Mouse (Mus musculus) embryonic facial prominence, embryonic 11.5 days (tissue): ENCODE data around the gene Atp2b4. TPM values are rescaled to one million over a fixed set of nuclear protein-coding genes. Genes with fewer than 3 reads are reported as not detected.

Experiments used
- ATAC-seq: fragments of 200-750 bp; cut with Nextera tagmentation; replicated peaks from 2 replicates; pipeline ENCODE4 v1.8.0; 2017; ENCODE audit warnings: low read depth; ENCODE audit not compliant: insufficient number of reproducible peaks, low FRiP score, low TSS enrichment
- DNase-seq: peaks from one replicate; pipeline ENCODE4 v3.0.0-alpha.2; 2015; ENCODE audit warnings: low spot score
- H3K27ac ChIP-seq: fragments of 300-500 bp; sonication (generic); replicated peaks from 2 replicates; pipeline ENCODE4 v1.5.1; 2014; ENCODE audit warnings: mild to moderate bottlenecking, low read depth, low read length, control low read depth
- H3K27me3 ChIP-seq: fragments of 300-500 bp; sonication (generic); 2 replicates; pipeline ENCODE4 v1.6.1; 2014; ENCODE audit warnings: mild to moderate bottlenecking, low read length, moderate library complexity, mixed read lengths; ENCODE audit not compliant: control insufficient read depth, insufficient read depth
- H3K36me3 ChIP-seq: fragments of 300-500 bp; sonication (generic); replicated peaks from 2 replicates; pipeline ENCODE4 v1.6.1; 2014; ENCODE audit warnings: low read depth, mild to moderate bottlenecking, low read length, moderate library complexity, mixed read lengths; ENCODE audit not compliant: control insufficient read depth, insufficient read depth
- H3K4me1 ChIP-seq: fragments of 300-500 bp; sonication (generic); 2 replicates; pipeline ENCODE4 v1.6.1; 2014; ENCODE audit warnings: low read length, mixed read lengths; ENCODE audit not compliant: control insufficient read depth, insufficient read depth
- H3K4me2 ChIP-seq: fragments of 300-500 bp; sonication (generic); 2 replicates; pipeline ENCODE4 v1.6.1; 2014; ENCODE audit warnings: low read depth, mild to moderate bottlenecking, control low read depth, low read length, moderate library complexity
- H3K4me3 ChIP-seq: fragments of 300-500 bp; sonication (generic); 2 replicates; pipeline ENCODE4 v1.5.1; 2014; ENCODE audit warnings: low read depth, low read length, control low read depth
- H3K9ac ChIP-seq: fragments of 300-500 bp; sonication (generic); replicated peaks from 2 replicates; pipeline ENCODE4 v1.6.1; 2014; ENCODE audit warnings: mild to moderate bottlenecking, control low read depth, low read length
- H3K9me3 ChIP-seq: fragments of 300-500 bp; sonication (generic); replicated peaks from 2 replicates; pipeline ENCODE4 v1.6.1; 2016; ENCODE audit warnings: mild to moderate bottlenecking, low read length, inconsistent platforms, mixed read lengths; ENCODE audit not compliant: control insufficient read depth
- WGBS: fragments of 180-500 bp; shearing (Covaris S2); extraction: QIAGEN DNeasy Blood & Tissue Kit; methylation state at CpG from one replicate; pipeline ENCODE4 v1.1.7; 2014; 5-methylcytosine and 5-hydroxymethylcytosine counted together
- polyA plus RNA-seq: library from polyadenylated mRNA; unstranded; fragments of >200 nt; fragmentation: Nextera tagmentation; extraction: Ambion mirVana; gene quantifications from 2 replicates; pipeline ENCODE4 v1.2.1, GENCODE M21; 2014

Atp2b4 gene
- polyA plus RNA-seq, 1 experiment from 2014 or later = 9.9 TPM

DNA sequence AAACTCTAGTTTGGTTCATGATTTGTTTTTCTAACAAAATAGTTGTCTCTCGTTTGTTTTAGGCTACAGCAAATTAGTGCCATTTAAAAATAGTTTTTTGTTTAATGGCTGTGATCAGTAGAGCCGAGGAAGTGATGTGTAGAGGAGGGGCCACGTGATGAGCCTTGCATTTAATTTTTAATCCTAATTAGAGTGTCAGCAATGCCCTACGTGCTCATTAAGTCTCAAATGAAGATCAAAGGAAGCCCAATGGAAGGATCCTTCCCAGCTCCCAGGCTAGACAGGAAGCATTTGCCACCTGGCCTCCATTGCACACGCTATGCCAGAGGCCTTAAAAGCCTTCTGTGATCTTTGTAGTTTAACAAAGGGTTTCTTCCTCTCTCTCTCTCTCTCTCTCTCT, 8.5 kb upstream of the Atp2b4 start:
- 59% methylated on average over 5 of the region's 5 CpGs for WGBS
- no peak for DNase-seq

DNA sequence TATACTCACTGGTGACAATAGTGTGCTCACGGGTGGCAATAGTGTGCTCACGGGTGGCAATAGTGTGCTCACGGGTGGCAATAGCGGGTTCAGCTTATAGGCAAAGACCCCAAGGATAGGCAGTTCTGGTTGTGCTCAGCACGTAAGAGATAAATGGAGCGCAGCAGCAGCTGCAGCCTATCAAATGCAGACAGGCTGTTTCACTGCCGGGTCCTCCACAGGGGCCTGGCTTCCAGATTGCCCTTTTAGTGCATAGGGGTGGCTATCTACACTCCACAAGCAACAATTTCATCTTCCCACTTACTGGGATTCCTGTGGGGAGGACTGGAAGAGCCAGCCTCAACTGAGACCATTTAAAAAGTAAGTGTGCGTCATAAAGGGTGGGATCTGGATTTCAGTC, 7.2 kb upstream of the Atp2b4 start:
- no peak overlapping the region for H3K4me3 ChIP-seq
- no peaks in the 10 kb centered on the region for H3K4me1 ChIP-seq
- DNase-seq = no peak
- H3K27me3 ChIP-seq = no peaks in the 10 kb centered on the region
- no peak overlapping the region for H3K27ac ChIP-seq
- no peak overlapping the region for H3K9ac ChIP-seq
- H3K4me2 ChIP-seq = no peak overlapping the region
- no peaks in the 10 kb centered on the region for H3K36me3 ChIP-seq
- ATAC-seq = no peak
- no peaks in the 10 kb centered on the region for H3K9me3 ChIP-seq
- 85% methylated on average over 8 of the region's 8 CpGs for WGBS

More for the DNA sequence above, 8.5 kb upstream of the Atp2b4 start:
- H3K9ac ChIP-seq = no peak overlapping the region
- H3K36me3 ChIP-seq = no peaks in the 10 kb centered on the region
- H3K27ac ChIP-seq = no peak overlapping the region
- H3K9me3 ChIP-seq = no peaks in the 10 kb centered on the region
- H3K27me3 ChIP-seq = no peaks in the 10 kb centered on the region
- no peak overlapping the region for H3K4me2 ChIP-seq
- H3K4me1 ChIP-seq = no peaks in the 10 kb centered on the region
- ATAC-seq = no peak
- no peak overlapping the region for H3K4me3 ChIP-seq

DNA sequence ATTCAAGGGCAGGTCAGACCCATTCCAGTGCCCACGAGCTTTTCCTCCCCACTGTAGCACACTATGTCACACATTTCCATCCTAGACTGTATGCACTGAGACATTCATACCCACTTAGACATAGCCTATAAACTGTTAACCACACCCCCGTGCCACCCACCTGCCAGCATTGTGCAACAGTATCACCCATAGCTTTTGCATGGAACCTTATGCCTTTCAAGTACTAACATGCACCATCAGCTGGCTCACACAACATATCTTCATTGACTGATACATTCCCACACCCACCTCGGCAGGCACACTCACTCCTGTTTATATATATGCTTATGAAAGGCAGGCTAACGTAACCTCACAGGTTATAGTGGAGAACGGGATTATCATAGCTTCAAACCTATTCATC, 902 bp upstream of the Atp2b4 start:
- no peak overlapping the region for H3K9ac ChIP-seq
- H3K4me2 ChIP-seq = no peak overlapping the region
- WGBS = 68% methylated on average over 5 of the region's 5 CpGs
- 0 out of 2 replicates have a peak, but pooled peaks cover 2% of the 10 kb centered on the region for H3K27me3 ChIP-seq
- H3K4me1 ChIP-seq = no peaks in the 10 kb centered on the region; the same call in 1 of the 2 replicates
- H3K27ac ChIP-seq = no peak overlapping the region
- DNase-seq (no peak), ATAC-seq (no peak)
- no peaks in the 10 kb centered on the region for H3K36me3 ChIP-seq
- no peak overlapping the region for H3K4me3 ChIP-seq
- no peaks in the 10 kb centered on the region for H3K9me3 ChIP-seq

DNA sequence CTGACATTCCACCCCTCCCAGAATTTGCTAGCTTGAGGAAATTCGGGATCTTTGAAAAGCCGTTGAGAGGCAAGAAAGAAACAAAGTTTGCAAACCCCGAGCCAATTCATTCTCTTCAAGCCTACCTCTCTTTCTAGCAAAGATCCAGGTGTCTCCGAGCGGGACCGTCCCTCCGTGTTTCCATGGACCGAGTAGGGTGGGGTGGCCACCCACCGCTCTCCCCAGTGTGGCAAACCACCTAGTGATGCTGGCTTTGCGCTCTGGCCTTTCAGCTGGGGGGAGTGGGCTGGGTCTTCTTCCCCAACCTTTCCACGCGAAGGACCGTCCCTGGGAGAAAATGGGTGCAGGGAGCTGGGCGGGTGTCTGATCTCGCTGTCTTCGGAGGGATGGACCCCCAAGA, 329 bp downstream of the Atp2b4 start:
- Histone ChIP-seq H3K36me3 (no peaks in the 10 kb centered on the region), H3K4me1 (no peaks in the 10 kb centered on the region; the same call in 1 of the 2 replicates), H3K4me2 (peak overlapping the region; percentile 87), H3K9me3 (no peaks in the 10 kb centered on the region), H3K27me3 (0 out of 2 replicates have a peak, but pooled peaks cover 2% of the 10 kb centered on the region), H3K4me3 (peak overlapping the region; percentile 51), H3K27ac (no peak overlapping the region), H3K9ac (peak overlapping the region; percentile 52)
- 0% methylated on average over 16 of the region's 16 CpGs for WGBS
- DNase-seq = peak; percentile 20
- ATAC-seq = 0 out of 2 replicates have a peak, but pooled peaks have one; percentile 49

DNA sequence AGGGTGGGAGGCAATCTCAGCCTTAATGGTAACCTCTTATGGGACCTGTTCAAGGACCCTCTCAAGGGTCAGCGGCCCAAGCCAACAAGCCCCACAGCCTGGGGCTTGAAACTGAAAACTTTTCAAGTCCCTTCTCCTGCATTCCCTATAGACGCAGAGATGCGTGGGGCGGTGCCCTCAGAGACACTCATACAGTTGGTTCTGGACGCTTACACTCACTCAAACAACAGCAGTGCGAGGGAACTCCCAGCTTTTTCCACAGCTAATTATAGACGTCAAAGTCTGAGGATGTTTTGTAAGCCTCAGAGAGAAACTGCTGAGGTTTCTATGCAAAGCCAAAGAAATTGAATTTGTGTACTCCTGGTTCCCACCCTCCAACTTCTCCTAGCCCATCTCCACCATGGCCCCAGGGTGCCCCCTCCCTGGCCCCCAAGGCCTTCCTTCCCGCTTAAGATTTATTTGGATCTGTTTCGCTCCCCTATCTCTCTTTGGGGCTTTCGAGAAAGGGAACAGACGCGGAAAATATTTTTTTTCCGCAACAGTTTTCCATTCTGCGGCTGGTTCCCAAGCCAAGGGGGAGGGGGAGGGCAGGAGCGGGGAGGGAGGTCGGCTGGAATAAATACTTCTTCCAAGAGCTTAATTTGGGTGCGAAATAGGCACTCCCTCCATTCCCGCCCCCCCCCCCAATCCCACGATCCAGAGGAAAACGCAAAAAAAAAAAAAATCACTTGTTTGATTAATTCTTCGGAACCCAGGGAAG, 975 bp downstream of the Atp2b4 start:
- Histone ChIP-seq H3K4me3 (peak overlapping the region; percentile 51), H3K4me2 (peak overlapping the region; percentile 87), H3K9me3 (no peaks in the 10 kb centered on the region), H3K9ac (peak overlapping the region; percentile 52), H3K4me1 (no peaks in the 10 kb centered on the region; the same call in 1 of the 2 replicates), H3K27ac (no peak overlapping the region), H3K36me3 (no peaks in the 10 kb centered on the region), H3K27me3 (0 out of 2 replicates have a peak, but pooled peaks cover 2% of the 10 kb centered on the region)
- ATAC-seq = no peak
- WGBS = 2% methylated on average over 21 of the region's 21 CpGs
- peak; percentile 49 for DNase-seq

DNA sequence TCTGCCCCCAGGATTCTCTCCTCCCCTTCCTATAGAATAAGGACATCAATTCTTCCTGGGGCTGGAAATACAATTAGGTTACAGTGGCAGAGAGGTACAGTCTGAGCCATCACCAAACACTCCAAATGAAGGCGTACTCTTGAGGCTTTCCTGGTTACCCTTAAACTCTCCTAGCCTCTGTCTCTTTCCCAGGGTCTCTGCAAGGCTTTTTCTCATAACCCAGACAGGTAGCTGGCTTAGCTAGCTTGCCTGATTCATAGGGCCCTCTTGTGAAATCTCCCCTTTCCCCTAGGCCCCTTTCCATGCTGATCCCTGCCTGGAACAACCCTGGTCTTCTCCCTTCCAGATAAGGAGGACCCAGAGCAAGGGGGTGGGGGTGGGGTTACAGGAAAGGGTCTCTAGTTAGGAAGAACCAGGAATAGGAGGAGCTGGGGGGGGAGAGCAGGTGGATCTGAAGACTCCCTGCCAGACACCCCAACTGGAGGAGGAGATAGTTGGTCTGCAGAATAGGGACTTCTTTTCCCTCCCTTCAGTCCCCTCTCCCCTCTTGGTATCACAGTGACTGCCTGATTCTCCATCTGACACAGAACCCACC, 1.9 kb downstream of the Atp2b4 start:
- no peak for DNase-seq
- no peak overlapping the region for H3K27ac ChIP-seq
- peak overlapping the region; percentile 87; the same call in 1 of the 2 replicates for H3K4me2 ChIP-seq
- no peak overlapping the region for H3K9ac ChIP-seq
- H3K36me3 ChIP-seq = no peaks in the 10 kb centered on the region
- no peak for ATAC-seq
- H3K4me1 ChIP-seq = no peaks in the 10 kb centered on the region; the same call in 1 of the 2 replicates
- WGBS = 58% methylated on average over 1 of the region's 1 CpGs
- H3K9me3 ChIP-seq = no peaks in the 10 kb centered on the region
- 0 out of 2 replicates have a peak overlapping the region, but pooled peaks have one; percentile 51 for H3K4me3 ChIP-seq
- 0 out of 2 replicates have a peak, but pooled peaks cover 2% of the 10 kb centered on the region for H3K27me3 ChIP-seq

DNA sequence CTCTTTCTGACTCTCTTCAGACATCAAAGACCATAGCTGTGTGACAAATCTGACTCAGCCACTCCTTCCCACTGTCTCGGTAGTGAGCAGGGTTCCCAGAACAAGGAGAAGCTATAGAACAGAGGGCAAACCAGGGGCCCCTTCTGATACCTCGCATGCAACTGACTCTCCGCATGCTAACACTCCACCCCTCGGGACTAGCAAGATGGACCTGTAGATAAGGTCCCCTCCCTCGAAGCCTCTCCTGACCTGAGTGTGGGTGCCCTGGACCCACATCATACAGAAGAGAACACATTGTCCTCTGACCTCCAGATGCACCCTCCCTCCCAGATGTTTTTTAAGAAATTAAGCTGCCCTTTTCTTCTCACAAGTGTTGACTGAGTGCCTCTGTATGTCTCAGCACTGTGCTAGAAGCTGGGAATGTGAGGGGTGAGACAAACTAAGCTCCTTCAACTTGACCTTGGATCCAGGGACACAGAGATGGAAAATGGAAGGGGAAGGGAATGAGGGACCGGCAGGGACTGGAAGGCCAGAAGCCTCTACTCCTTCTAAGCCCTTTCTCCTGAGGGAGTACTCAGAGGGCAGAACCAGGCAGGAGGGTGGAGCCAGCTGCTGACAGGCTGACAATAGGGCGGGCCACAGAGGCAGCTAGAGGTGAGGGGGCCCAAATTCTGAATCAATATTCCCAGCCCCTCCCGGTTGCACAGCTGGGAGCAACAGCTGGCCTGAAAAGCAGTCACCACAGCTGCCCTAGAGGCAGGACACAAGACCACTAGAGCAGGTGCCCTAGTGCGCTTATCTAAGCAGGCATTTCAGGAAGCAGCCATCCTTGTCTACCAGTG, 2.6 kb downstream of the Atp2b4 start:
- no peak overlapping the region for H3K4me3 ChIP-seq
- H3K9ac ChIP-seq = no peak overlapping the region
- no peak for DNase-seq
- H3K9me3 ChIP-seq = no peaks in the 10 kb centered on the region
- 0 out of 2 replicates have a peak, but pooled peaks cover 2% of the 10 kb centered on the region for H3K27me3 ChIP-seq
- H3K4me2 ChIP-seq = peak overlapping the region; percentile 5; the same call in 1 of the 2 replicates
- H3K4me1 ChIP-seq = no peaks in the 10 kb centered on the region; the same call in none of the 2 replicates
- 21% methylated on average over 9 of the region's 9 CpGs for WGBS
- H3K36me3 ChIP-seq = no peaks in the 10 kb centered on the region
- ATAC-seq = no peak
- H3K27ac ChIP-seq = no peak overlapping the region
